8 mouse cellular contexts compared by ENCODE assay signal in genomic region chr10:80330888-80331287, GRCm38 (mm10). TPM values are rescaled to one million over a fixed set of nuclear protein-coding genes. Genes with fewer than 3 reads are reported as not detected.
DNase-seq lines count a peak whose midpoint lies in the region; ATAC-seq and TF ChIP-seq lines count a peak whose summit lies in the region.
"Had no signal": no experiment of that assay in that cellular context is flagged by ENCODE, and none has a peak within 500 bp of the region (broad histone marks: within the 10 kb centered on the region; RNA-seq: fewer than 3 reads in every experiment).

No protein-coding gene starts in this region.

- no peak for TF ChIP-seq POLR2A in lung, adult 2 months (IDR thresholded peaks at IDR 0.05; ENCODE audit: borderline replicate concordance, extremely low read depth, low read depth, low read length)

- H3K27ac ChIP-seq in lung, embryonic 14.5 days (ENCODE audit: low read depth), result no peak overlapping the region
- H3K27ac ChIP-seq in forebrain, embryonic 11.5 days (ENCODE audit: low read depth, low read length), result no peak overlapping the region
- no peak overlapping the region for H3K27ac ChIP-seq in limb, embryonic 10.5 days
- no peak overlapping the region for H3K27ac ChIP-seq in neural tube, embryonic 15.5 days (replicated peaks)

- H3K4me2 ChIP-seq in lung, embryonic 14.5 days, result peak overlapping the region; percentile 92
- H3K4me2 ChIP-seq in forebrain, embryonic 11.5 days (ENCODE audit: low read depth, low read length, severe bottlenecking), result peak overlapping the region; percentile 96; the same call in 1 of the 2 replicates
- peak overlapping the region; percentile 96 for H3K4me2 ChIP-seq in neural tube, embryonic 15.5 days

- ATAC-seq in lung, embryonic 14.5 days (ENCODE audit: insufficient read depth), result no peak
- no peak for ATAC-seq in forebrain, embryonic 11.5 days (replicated peaks; ENCODE audit: low FRiP score)
- no peak for ATAC-seq in neural tube, embryonic 15.5 days (ENCODE audit: low FRiP score)
- ATAC-seq in activated CD4-positive, CD25-positive, alpha-beta regulatory T cell, adult 4 months, result no peak

- H3K36me3 ChIP-seq in lung, embryonic 14.5 days (ENCODE audit: insufficient read depth), result no peaks in the 10 kb centered on the region
- no peaks in the 10 kb centered on the region for H3K36me3 ChIP-seq in forebrain, embryonic 11.5 days (ENCODE audit: control insufficient read depth, insufficient read depth, low read length)
- peaks cover 4% of the 10 kb centered on the region; the same call in 1 of the 2 replicates for H3K36me3 ChIP-seq in limb, embryonic 10.5 days
- no peaks in the 10 kb centered on the region; the same call in 1 of the 2 replicates for H3K36me3 ChIP-seq in neural tube, embryonic 15.5 days

- 0 out of 2 replicates have a peak, but pooled peaks cover 9% of the 10 kb centered on the region for H3K4me1 ChIP-seq in lung, embryonic 14.5 days (ENCODE audit: insufficient read depth)
- H3K4me1 ChIP-seq in lung, adult 2 months (ENCODE audit: control insufficient read depth, insufficient read depth, low read length), result peaks cover 4% of the 10 kb centered on the region
- peaks cover 7% of the 10 kb centered on the region for H3K4me1 ChIP-seq in forebrain, embryonic 11.5 days (replicated peaks; ENCODE audit: control insufficient read depth, insufficient read depth, low read length)
- peaks cover 24% of the 10 kb centered on the region for H3K4me1 ChIP-seq in limb, embryonic 10.5 days
- H3K4me1 ChIP-seq in neural tube, embryonic 15.5 days, result peaks cover 17% of the 10 kb centered on the region

- TF ChIP-seq CTCF in lung, embryonic 14.5 days (IDR thresholded peaks at IDR 0.05; ENCODE audit: low read depth), result no peak
- TF ChIP-seq CTCF in lung, adult 2 months (IDR thresholded peaks at IDR 0.05; ENCODE audit: insufficient read depth, low read length), result no peak

- peaks cover 2% of the 10 kb centered on the region; the same call in 1 of the 2 replicates for H3K27me3 ChIP-seq in lung, embryonic 14.5 days (ENCODE audit: insufficient read depth, low read length)
- peaks cover 2% of the 10 kb centered on the region for H3K27me3 ChIP-seq in forebrain, embryonic 11.5 days (ENCODE audit: control insufficient read depth, insufficient read depth, low read length)
- H3K27me3 ChIP-seq in limb, embryonic 10.5 days (ENCODE audit: low read depth, poor library complexity, severe bottlenecking), result peaks cover 80% of the 10 kb centered on the region
- H3K27me3 ChIP-seq in neural tube, embryonic 15.5 days (replicated peaks), result peaks cover 16% of the 10 kb centered on the region; the same call in 1 of the 2 replicates
- H3K27me3 ChIP-seq: Patski had no signal

- DNase-seq in lung, embryonic 14.5 days, result peak; percentile 48
- no peak for DNase-seq in lung, adult 2 months
- no peak for DNase-seq in forebrain, embryonic 11.5 days (ENCODE audit: low spot score)
- DNase-seq in limb, embryonic 10.5 days (ENCODE audit: low spot score), result no peak
- DNase-seq in urinary bladder, postnatal 4 days (ENCODE audit: low spot score in 2 of 2), result no peak

- no peaks in the 10 kb centered on the region for H3K9me3 ChIP-seq in lung, embryonic 14.5 days (ENCODE audit: low read depth, low read length)
- no peaks in the 10 kb centered on the region for H3K9me3 ChIP-seq in forebrain, embryonic 11.5 days (ENCODE audit: control insufficient read depth, low read length)
- H3K9me3 ChIP-seq in limb, embryonic 10.5 days (replicated peaks), result no peaks in the 10 kb centered on the region
- no peaks in the 10 kb centered on the region for H3K9me3 ChIP-seq in neural tube, embryonic 15.5 days (replicated peaks)

- WGBS in lung, embryonic 14.5 days, result 56% methylated on average over 2 of the region's 2 CpGs
- 53% methylated on average over 2 of the region's 2 CpGs for WGBS in lung, adult 2 months
- WGBS in forebrain, embryonic 11.5 days, result 81% methylated on average over 2 of the region's 2 CpGs
- 80% methylated on average over 2 of the region's 2 CpGs for WGBS in limb, embryonic 10.5 days
- 74% methylated on average over 2 of the region's 2 CpGs for WGBS in neural tube, embryonic 15.5 days

- H3K9ac ChIP-seq in lung, embryonic 14.5 days, result peak overlapping the region; percentile 41; the same call in 1 of the 2 replicates
- no peak overlapping the region for H3K9ac ChIP-seq in forebrain, embryonic 11.5 days (ENCODE audit: low read length)
- no peak overlapping the region; the same call in 1 of the 2 replicates for H3K9ac ChIP-seq in neural tube, embryonic 15.5 days (replicated peaks)

- H3K4me3 ChIP-seq in lung, embryonic 14.5 days (ENCODE audit: low read depth, low read length), result peak overlapping the region; percentile 45
- no peak overlapping the region for H3K4me3 ChIP-seq in lung, adult 2 months (replicated peaks; ENCODE audit: extremely low read depth, low read depth, low read length)
- H3K4me3 ChIP-seq in forebrain, embryonic 11.5 days (ENCODE audit: low read depth, low read length), result no peak overlapping the region
- H3K4me3 ChIP-seq in limb, embryonic 10.5 days, result peak overlapping the region; percentile 61
- peak overlapping the region; percentile 53 for H3K4me3 ChIP-seq in neural tube, embryonic 15.5 days (replicated peaks)

RNA-seq across cellular contexts. Expression of gene Reep6, which starts 1.1 kb away (rescaled TPM):
- polyA plus RNA-seq in lung, embryonic 14.5 days (2014; fragmentation: Nextera tagmentation; extraction: Ambion mirVana), result 10.5 and 12.2 TPM in 2 replicates
- polyA plus RNA-seq in lung, adult 2 months (2012; rRNA removed), result 23.7 and 26.8 TPM in 2 replicates
- 7.0 and 8.0 TPM in 2 replicates for polyA plus RNA-seq in forebrain, embryonic 11.5 days (2014; fragmentation: Nextera tagmentation; extraction: Ambion mirVana)
- polyA plus RNA-seq in limb, embryonic 10.5 days (2016; fragmentation: Nextera tagmentation; extraction: Ambion mirVana), result 5.4 and 6.6 TPM in 2 replicates
- 4.3 and 7.3 TPM in 2 replicates for polyA plus RNA-seq in neural tube, embryonic 15.5 days (2015; fragmentation: Nextera tagmentation; extraction: Ambion mirVana)
- not detected for polyA plus RNA-seq in activated CD4-positive, CD25-positive, alpha-beta regulatory T cell, adult 4 months (2017; shearing (Covaris generic))

RNA-seq across cellular contexts. Expression of gene Pcsk4, which starts 1.6 kb away (rescaled TPM):
- 3.8 and 4.2 TPM in 2 replicates for polyA plus RNA-seq in lung, embryonic 14.5 days (2014; fragmentation: Nextera tagmentation; extraction: Ambion mirVana)
- polyA plus RNA-seq in lung, adult 2 months (2012; rRNA removed), result 9.8 and 10.4 TPM in 2 replicates
- 3.8 and 4.5 TPM in 2 replicates for polyA plus RNA-seq in forebrain, embryonic 11.5 days (2014; fragmentation: Nextera tagmentation; extraction: Ambion mirVana)
- 6.1 and 6.3 TPM in 2 replicates for polyA plus RNA-seq in limb, embryonic 10.5 days (2016; fragmentation: Nextera tagmentation; extraction: Ambion mirVana)
- polyA plus RNA-seq in neural tube, embryonic 15.5 days (2015; fragmentation: Nextera tagmentation; extraction: Ambion mirVana), result 5.6 and 8.2 TPM in 2 replicates
- 10 to 100 TPM in 1 of 2 experiments, 1 to 10 TPM in 1; 6.7 to 11.9 TPM for polyA plus RNA-seq in activated CD4-positive, CD25-positive, alpha-beta regulatory T cell, adult 4 months (2017; shearing (Covaris generic))

RNA-seq across cellular contexts. Expression of gene 2310011J03Rik, which starts 10.6 kb away (rescaled TPM):
- polyA plus RNA-seq in lung, embryonic 14.5 days (2014; fragmentation: Nextera tagmentation; extraction: Ambion mirVana), result 41.7 and 41.8 TPM in 2 replicates
- 58.4 and 62.4 TPM in 2 replicates for polyA plus RNA-seq in lung, adult 2 months (2012; rRNA removed)
- polyA plus RNA-seq in forebrain, embryonic 11.5 days (2014; fragmentation: Nextera tagmentation; extraction: Ambion mirVana), result 39.7 and 45.2 TPM in 2 replicates
- 58.2 and 60.9 TPM in 2 replicates for polyA plus RNA-seq in limb, embryonic 10.5 days (2016; fragmentation: Nextera tagmentation; extraction: Ambion mirVana)
- polyA plus RNA-seq in neural tube, embryonic 15.5 days (2015; fragmentation: Nextera tagmentation; extraction: Ambion mirVana), result 26.9 and 36.6 TPM in 2 replicates
- 10 to 100 TPM; 44.0 to 54.5 TPM for polyA plus RNA-seq in activated CD4-positive, CD25-positive, alpha-beta regulatory T cell, adult 4 months (2017; shearing (Covaris generic))

RNA-seq across cellular contexts. Expression of gene Adamtsl5, which starts 17.3 kb away (rescaled TPM):
- 0.68 and 1.2 TPM in 2 replicates for polyA plus RNA-seq in lung, embryonic 14.5 days (2014; fragmentation: Nextera tagmentation; extraction: Ambion mirVana)
- polyA plus RNA-seq in lung, adult 2 months (2012; rRNA removed), result 87.6 and 89.2 TPM in 2 replicates
- polyA plus RNA-seq in forebrain, embryonic 11.5 days (2014; fragmentation: Nextera tagmentation; extraction: Ambion mirVana), result 0.51 and 0.76 TPM in 2 replicates
- polyA plus RNA-seq in limb, embryonic 10.5 days (2016; fragmentation: Nextera tagmentation; extraction: Ambion mirVana), result 0.39 and 0.48 TPM in 2 replicates
- polyA plus RNA-seq in neural tube, embryonic 15.5 days (2015; fragmentation: Nextera tagmentation; extraction: Ambion mirVana), result 1.6 and 3.6 TPM in 2 replicates
- not detected for polyA plus RNA-seq in activated CD4-positive, CD25-positive, alpha-beta regulatory T cell, adult 4 months (2017; shearing (Covaris generic))

RNA-seq across cellular contexts. Expression of gene Plk5, which starts 25.4 kb away (rescaled TPM):
- polyA plus RNA-seq in lung, embryonic 14.5 days (2014; fragmentation: Nextera tagmentation; extraction: Ambion mirVana), result 0.61 and 0.77 TPM in 2 replicates
- polyA plus RNA-seq in lung, adult 2 months (2012; rRNA removed), result 5.5 and 6.0 TPM in 2 replicates
- polyA plus RNA-seq in forebrain, embryonic 11.5 days (2014; fragmentation: Nextera tagmentation; extraction: Ambion mirVana), result 0.36 and 0.87 TPM in 2 replicates
- polyA plus RNA-seq in limb, embryonic 10.5 days (2016; fragmentation: Nextera tagmentation; extraction: Ambion mirVana), result 0.31 and 0.48 TPM in 2 replicates
- polyA plus RNA-seq in neural tube, embryonic 15.5 days (2015; fragmentation: Nextera tagmentation; extraction: Ambion mirVana), result 3.9 and 6.1 TPM in 2 replicates
- polyA plus RNA-seq in activated CD4-positive, CD25-positive, alpha-beta regulatory T cell, adult 4 months (2017; shearing (Covaris generic)), result not detected

Comparison
In these comparisons a context has a peak if more than half of its experiments do, and no peak if none do; other contexts are left out.
1. H3K4me3 ChIP-seq: peak in lung, embryonic 14.5 days (single experiment), limb, embryonic 10.5 days (single experiment) and neural tube, embryonic 15.5 days (single experiment); none in lung, adult 2 months (single experiment) and forebrain, embryonic 11.5 days (single experiment).
2. Peak in every context shown above with its lines, with median percentiles within 50 percentile points of each other: H3K4me2 ChIP-seq.